Mouse (Mus musculus) thymus, adult 2 months (tissue): Measurements from ENCODE around the gene Rasa2. TPM values are rescaled to one million over a fixed set of nuclear protein-coding genes. Genes with fewer than 3 reads are reported as not detected.

Source experiments
- DNase-seq: peaks from one replicate; pipeline ENCODE4 v3.0.0; 2021
- H3K27ac ChIP-seq: fragments of 200-500 bp; 2 replicates; pipeline ENCODE4 v1.5.1; 2012; ENCODE audit warnings: low read length, control low read depth; ENCODE audit not compliant: control insufficient read depth, insufficient read depth
- H3K27me3 ChIP-seq: fragments of 200-500 bp; 2 replicates; pipeline ENCODE4 v1.6.1; 2012; ENCODE audit warnings: mild to moderate bottlenecking, low read length, moderate library complexity, mixed read lengths; ENCODE audit not compliant: control insufficient read depth, insufficient read depth
- H3K36me3 ChIP-seq: fragments of 200-500 bp; 2 replicates; pipeline ENCODE4 v1.6.1; 2012; ENCODE audit warnings: mild to moderate bottlenecking, low read length, moderate library complexity; ENCODE audit not compliant: control insufficient read depth, insufficient read depth
- H3K4me1 ChIP-seq: fragments of 200-500 bp; replicated peaks from 2 replicates; pipeline ENCODE4 v1.6.1; 2012; ENCODE audit warnings: low read length; ENCODE audit not compliant: control insufficient read depth, insufficient read depth
- H3K4me3 ChIP-seq: fragments of 200-500 bp; 2 replicates; pipeline ENCODE4 v1.5.1; 2012; ENCODE audit warnings: mild to moderate bottlenecking, low read length, control low read depth, moderate library complexity; ENCODE audit not compliant: control insufficient read depth, insufficient read depth
- CTCF ChIP-seq: fragments of 200-500 bp; IDR thresholded peaks from 2 replicates; pipeline ENCODE4 v1.5.1; 2012; ENCODE audit warnings: mild to moderate bottlenecking, control low read depth, low read length, moderate library complexity, borderline replicate concordance; ENCODE audit not compliant: control insufficient read depth, poor library complexity, insufficient read depth; ENCODE audit errors: extremely low read depth
- POLR2A ChIP-seq: fragments of 200-500 bp; IDR thresholded peaks from 2 replicates; pipeline ENCODE4 v1.6.1; 2012; ENCODE audit warnings: mild to moderate bottlenecking, low read length, control low read depth, moderate library complexity; ENCODE audit not compliant: control insufficient read depth, poor library complexity, insufficient read depth; ENCODE audit errors: extremely low read depth
- whole genome bisulfite sequencing: fragments of 180-500 bp; shearing (Covaris S2); methylation state at CpG from one replicate; pipeline ENCODE4 v1.1.7; 2018; 5-methylcytosine and 5-hydroxymethylcytosine counted together
- polyA plus RNA-seq: library from polyadenylated mRNA; depleted of rRNA; stranded (reverse); fragments of >200 nt; gene quantifications from 2 replicates; pipeline ENCODE4 v1.2.3, GENCODE M21; 2012

The Rasa2 gene
- polyA plus RNA-seq, 1 experiment, result 7.4 TPM

DNA sequence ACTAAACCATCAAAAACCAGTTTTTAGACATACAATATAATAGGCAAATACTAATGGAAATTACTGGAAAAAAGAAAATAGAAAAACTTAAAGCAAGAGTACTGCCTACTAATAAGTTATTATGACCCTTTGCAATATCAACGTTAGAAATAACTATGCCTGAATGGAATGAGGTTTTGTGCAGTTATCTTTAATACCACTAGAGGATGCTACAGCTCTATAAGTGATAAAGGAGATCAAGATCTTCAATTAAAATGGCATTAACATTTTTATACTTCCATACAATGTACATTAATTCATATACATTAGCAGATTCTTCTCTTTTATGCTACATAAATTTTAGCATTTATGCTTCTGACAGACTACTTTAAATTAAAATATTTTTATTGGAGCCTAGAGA is 58.2 kb downstream of the Rasa2 start:
- no peak for DNase-seq
- Histone ChIP-seq H3K36me3 (peaks cover 44% of the 10 kb centered on the region), H3K27me3 (no peaks in the 10 kb centered on the region), H3K27ac (no peak overlapping the region), H3K4me3 (no peak overlapping the region), H3K4me1 (peaks cover 2% of the 10 kb centered on the region; the same call in 1 of the 2 replicates)
- TF ChIP-seq CTCF (no peak), POLR2A (no peak)
- 6% methylated on average over 1 of the region's 1 CpGs for WGBS

DNA sequence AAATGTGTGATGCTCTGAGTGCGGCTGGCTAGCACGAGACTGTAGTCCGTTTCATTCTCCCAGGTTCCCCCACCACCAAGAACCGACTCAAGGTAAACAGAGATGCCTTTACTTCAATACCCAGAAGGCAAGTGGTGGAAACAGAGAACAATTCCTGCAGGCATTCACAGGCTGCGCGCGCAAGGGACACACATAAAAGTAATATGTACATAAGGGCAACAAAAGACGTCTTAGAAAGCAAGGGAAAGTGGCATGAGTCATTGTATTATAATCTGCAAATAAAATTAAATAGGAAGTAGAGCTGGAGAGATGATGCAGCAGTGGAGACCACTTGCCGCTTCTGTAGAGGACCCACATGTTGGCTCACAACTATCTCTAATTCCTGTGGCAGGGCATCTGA is 58.7 kb downstream of the Rasa2 start:
- Histone ChIP-seq H3K4me1 (peaks cover 2% of the 10 kb centered on the region; the same call in 1 of the 2 replicates), H3K27me3 (no peaks in the 10 kb centered on the region), H3K4me3 (no peak overlapping the region), H3K27ac (no peak overlapping the region), H3K36me3 (peaks cover 45% of the 10 kb centered on the region)
- no peak for DNase-seq
- no peak for TF ChIP-seq CTCF
- TF ChIP-seq POLR2A, result no peak
- 94% methylated on average over 9 of the region's 9 CpGs for WGBS

DNA sequence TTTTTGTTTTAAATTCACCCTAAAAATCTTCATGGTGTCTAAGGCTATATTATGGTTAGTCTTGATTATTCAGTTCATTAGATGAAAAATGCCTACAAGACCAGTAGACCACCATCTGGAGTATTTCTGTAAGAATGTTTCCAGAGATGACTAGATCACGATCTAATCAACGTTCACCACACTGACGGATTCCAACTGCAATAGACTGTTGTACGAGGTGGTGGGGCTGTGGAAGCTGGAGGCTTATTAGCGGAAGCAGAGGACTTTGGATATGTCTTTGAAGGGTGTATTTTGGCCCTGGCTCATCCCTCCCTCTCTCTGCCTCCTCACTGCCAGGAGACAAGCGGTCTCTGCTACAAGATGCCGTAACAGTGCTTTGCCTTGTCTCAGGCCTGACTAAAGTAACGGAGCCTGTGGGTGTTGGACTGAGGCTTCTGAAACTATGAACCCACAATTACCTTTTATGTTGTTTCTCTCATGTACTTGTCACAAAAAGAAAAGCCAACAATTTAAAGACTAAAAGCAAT is 64.9 kb downstream of the Rasa2 start:
- DNase-seq, result no peak
- H3K4me1 ChIP-seq, result no peaks in the 10 kb centered on the region
- H3K36me3 ChIP-seq, result peaks cover 58% of the 10 kb centered on the region
- WGBS, result 97% methylated on average over 8 of the region's 8 CpGs
- no peak overlapping the region for H3K27ac ChIP-seq
- H3K4me3 ChIP-seq, result no peak overlapping the region
- no peak for TF ChIP-seq CTCF
- TF ChIP-seq POLR2A, result no peak
- no peaks in the 10 kb centered on the region for H3K27me3 ChIP-seq

DNA sequence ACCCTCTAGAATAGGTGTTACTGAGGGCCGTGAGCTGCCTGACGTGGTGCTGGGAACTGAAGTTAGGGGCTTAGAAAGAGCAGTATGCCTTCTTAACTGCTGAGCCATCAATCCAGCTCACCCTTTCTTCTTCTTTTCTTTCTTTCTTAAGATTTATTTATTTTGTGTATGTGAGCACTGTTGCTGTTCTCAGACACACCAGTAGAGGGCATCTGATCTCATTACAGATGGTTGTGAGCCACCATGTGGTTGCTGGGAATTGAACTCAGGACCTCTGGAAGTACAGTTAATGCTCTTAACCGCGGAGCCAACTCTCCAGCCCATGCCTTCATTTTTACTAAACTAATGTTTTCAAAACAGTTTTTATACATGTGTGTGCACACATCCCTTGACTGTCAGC is 67.9 kb downstream of the Rasa2 start:
- H3K27me3 ChIP-seq, result no peaks in the 10 kb centered on the region
- 97% methylated on average over 4 of the region's 4 CpGs for WGBS
- no peak for DNase-seq
- H3K4me1 ChIP-seq, result no peaks in the 10 kb centered on the region
- H3K4me3 ChIP-seq, result no peak overlapping the region
- TF ChIP-seq CTCF (no peak), POLR2A (no peak)
- peaks cover 56% of the 10 kb centered on the region for H3K36me3 ChIP-seq
- no peak overlapping the region for H3K27ac ChIP-seq

DNA sequence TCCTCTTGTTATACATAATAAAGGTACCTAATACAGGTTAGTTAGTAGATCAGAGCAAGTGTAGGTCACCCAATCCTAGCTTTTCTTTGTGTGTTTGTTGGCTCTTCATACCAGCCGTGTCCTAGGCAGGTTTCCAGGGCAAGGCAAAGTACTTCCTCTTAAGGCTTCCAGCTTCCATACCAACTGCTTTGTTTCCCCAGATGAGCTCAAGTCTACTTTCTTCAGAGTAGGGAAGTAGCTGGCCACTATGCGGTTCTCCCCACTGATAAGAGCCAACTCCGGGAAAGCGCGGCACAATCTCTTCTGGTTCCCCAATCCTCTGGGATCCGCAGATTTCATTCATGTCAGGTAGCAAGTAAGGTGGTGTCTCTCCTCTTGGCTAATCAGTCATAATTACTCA is 72.3 kb downstream of the Rasa2 start:
- Histone ChIP-seq H3K27me3 (no peaks in the 10 kb centered on the region), H3K27ac (no peak overlapping the region), H3K4me3 (no peak overlapping the region), H3K4me1 (no peaks in the 10 kb centered on the region), H3K36me3 (peaks cover 48% of the 10 kb centered on the region)
- DNase-seq, result no peak
- WGBS, result 97% methylated on average over 6 of the region's 6 CpGs
- TF ChIP-seq POLR2A, result no peak
- TF ChIP-seq CTCF, result no peak

DNA sequence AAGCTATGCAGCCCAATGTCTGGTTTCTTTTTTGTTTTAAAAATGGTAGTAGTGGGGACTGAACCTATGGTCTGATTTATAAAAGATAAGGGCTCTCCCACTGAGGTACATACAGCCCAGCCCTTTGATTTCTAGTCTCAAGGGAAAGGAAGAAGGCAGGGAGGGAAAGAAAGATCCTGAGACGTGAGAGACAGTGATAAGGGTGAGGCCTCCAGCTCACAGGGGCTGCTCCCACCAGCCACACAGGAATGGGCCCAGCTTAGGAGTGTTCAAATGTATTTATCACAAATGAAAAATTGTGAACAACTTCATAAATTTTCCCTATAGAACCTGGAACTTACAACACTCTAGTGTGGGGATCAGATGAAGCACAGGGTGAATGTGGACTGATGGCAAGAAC is 72.8 kb downstream of the Rasa2 start:
- no peak for TF ChIP-seq POLR2A
- no peak for TF ChIP-seq CTCF
- no peak for DNase-seq
- H3K27ac ChIP-seq, result no peak overlapping the region
- H3K4me1 ChIP-seq, result no peaks in the 10 kb centered on the region
- no peak overlapping the region for H3K4me3 ChIP-seq
- no peaks in the 10 kb centered on the region for H3K27me3 ChIP-seq
- H3K36me3 ChIP-seq, result peaks cover 42% of the 10 kb centered on the region
- 91% methylated on average over 1 of the region's 1 CpGs for WGBS

DNA sequence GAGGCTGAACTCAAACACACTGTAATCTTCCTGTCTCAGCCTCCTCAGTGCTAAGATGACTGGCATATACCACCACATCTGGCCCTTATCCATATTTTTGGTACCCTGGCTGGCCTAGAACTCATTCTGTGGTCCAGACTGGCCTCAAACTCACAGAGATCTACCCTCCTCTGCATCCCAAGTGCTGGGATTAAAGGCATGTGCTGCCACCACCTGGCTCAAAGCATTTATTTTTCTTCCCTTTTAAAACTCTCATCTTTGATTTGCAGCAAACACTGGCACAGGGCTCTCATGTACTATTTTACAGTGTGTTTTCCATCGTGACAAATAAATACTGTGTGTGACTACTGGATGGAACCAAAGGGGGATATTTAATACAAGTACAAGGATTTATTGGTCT is 77.3 kb downstream of the Rasa2 start:
- whole genome bisulfite sequencing, result 93% methylated on average over 1 of the region's 1 CpGs

More for the DNA sequence above, 77.3 kb downstream of the Rasa2 start:
- no peak for DNase-seq
- Histone ChIP-seq H3K27ac (no peak overlapping the region), H3K36me3 (peaks cover 30% of the 10 kb centered on the region), H3K4me1 (no peaks in the 10 kb centered on the region), H3K27me3 (no peaks in the 10 kb centered on the region), H3K4me3 (no peak overlapping the region)
- no peak for TF ChIP-seq CTCF
- no peak for TF ChIP-seq POLR2A
